Mouse (Mus musculus) heart, embryonic 14.5 days (tissue): ENCODE results near the gene Gbp3. TPM values are rescaled to one million over a fixed set of nuclear protein-coding genes. Genes with fewer than 3 reads are reported as not detected.
"Not testable (repeated sequence)": the region's sequence is repeated elsewhere in the genome, so short reads cannot be mapped to it uniquely, and the experiment has no call there.

Experiments used
- ATAC-seq: fragments of 200-750 bp; cut with Nextera tagmentation; 2 replicates; pipeline ENCODE4 v1.8.0; 2017; ENCODE audit warnings: low read depth, moderate TSS enrichment; ENCODE audit not compliant: insufficient number of reproducible peaks, insufficient read depth, low FRiP score
- H3K27ac ChIP-seq, 2 experiments: fragments of 200-500 bp in 1 of 2; fragments of 300-500 bp in 1 of 2; sonication (generic) in 1 of 2; replicated peaks in 1 of 2; 2 replicates each; pipeline ENCODE4 v1.5.1; 2012 to 2014; ENCODE audit warnings: low read depth in 2 of 2, low read length in 2 of 2, control low read depth in 1 of 2, mild to moderate bottlenecking in 1 of 2, mixed read lengths in 1 of 2; ENCODE audit not compliant: control insufficient read depth in 1 of 2, insufficient read depth in 1 of 2
- H3K27me3 ChIP-seq: fragments of 300-500 bp; sonication (generic); 2 replicates; pipeline ENCODE4 v1.6.1; 2014; ENCODE audit warnings: mild to moderate bottlenecking, low read length, control low read depth; ENCODE audit not compliant: control insufficient read depth, insufficient read depth
- H3K36me3 ChIP-seq: fragments of 300-500 bp; sonication (generic); 2 replicates; pipeline ENCODE4 v1.6.1; 2014; ENCODE audit warnings: mild to moderate bottlenecking, control low read depth, low read length, mixed read lengths; ENCODE audit not compliant: control insufficient read depth, insufficient read depth
- H3K4me1 ChIP-seq, 2 experiments: fragments of 200-500 bp in 1 of 2; fragments of 300-500 bp in 1 of 2; sonication (generic) in 1 of 2; 2 replicates each; pipeline ENCODE4 v1.6.1; 2012 to 2014; ENCODE audit warnings: low read length in 2 of 2, control low read depth in 1 of 2, mixed read lengths in 1 of 2; ENCODE audit not compliant: control insufficient read depth in 2 of 2, insufficient read depth in 2 of 2
- H3K4me2 ChIP-seq: fragments of 300-500 bp; sonication (generic); 2 replicates; pipeline ENCODE4 v1.6.1; 2014; ENCODE audit warnings: mild to moderate bottlenecking, low read length
- H3K4me3 ChIP-seq, 2 experiments: fragments of 200-500 bp in 1 of 2; fragments of 300-500 bp in 1 of 2; sonication (generic) in 1 of 2; 2 replicates each; pipeline ENCODE4 v1.5.1; 2012 to 2014; ENCODE audit warnings: low read length in 2 of 2, mild to moderate bottlenecking in 2 of 2, control low read depth in 1 of 2, low read depth in 1 of 2, moderate library complexity in 1 of 2; ENCODE audit not compliant: control insufficient read depth in 1 of 2, insufficient read depth in 1 of 2
- H3K9ac ChIP-seq: fragments of 300-500 bp; sonication (generic); 2 replicates; pipeline ENCODE4 v1.6.1; 2014; ENCODE audit warnings: mild to moderate bottlenecking, low read length
- H3K9me3 ChIP-seq: fragments of 300-500 bp; sonication (generic); 2 replicates; pipeline ENCODE4 v1.6.1; 2016; ENCODE audit warnings: low read length, control low read depth; ENCODE audit not compliant: control insufficient read depth
- WGBS: fragments of 180-500 bp; shearing (Covaris S2); extraction: QIAGEN DNeasy Blood & Tissue Kit; methylation state at CpG from one replicate; pipeline ENCODE4 v1.1.7; 2014; 5-methylcytosine and 5-hydroxymethylcytosine counted together
- polyA plus RNA-seq: library from polyadenylated mRNA; unstranded; fragments of >200 nt; fragmentation: Nextera tagmentation; extraction: Ambion mirVana; gene quantifications from 2 replicates; pipeline ENCODE4 v1.2.1, GENCODE M21; 2014

The Gbp3 gene
- polyA plus RNA-seq, 1 experiment from 2014 or later: 1.8 TPM

GRCm38 (mm10) chr3:142561045-142561646 lies 1.3 kb downstream of the Gbp3 start:
- no peak overlapping the region for H3K4me2 ChIP-seq
- H3K4me1 ChIP-seq: no peaks in the 10 kb centered on the region
- no peaks in the 10 kb centered on the region for H3K36me3 ChIP-seq
- H3K27me3 ChIP-seq: no peaks in the 10 kb centered on the region
- no peak overlapping the region for H3K9ac ChIP-seq
- no peak overlapping the region for H3K4me3 ChIP-seq
- H3K27ac ChIP-seq: no peak overlapping the region
- no peak for ATAC-seq
- WGBS: 78% methylated on average over 14 of the region's 14 CpGs
- no peaks in the 10 kb centered on the region for H3K9me3 ChIP-seq

- no peaks in the 10 kb centered on the region for H3K4me1 ChIP-seq
- no peak for ATAC-seq
- H3K27ac ChIP-seq: no peak overlapping the region
- H3K9ac ChIP-seq: no peak overlapping the region
- WGBS: 70% methylated on average over 7 of the region's 7 CpGs
- H3K9me3 ChIP-seq: no peaks in the 10 kb centered on the region
- no peaks in the 10 kb centered on the region for H3K36me3 ChIP-seq
- H3K4me2 ChIP-seq: no peak overlapping the region
- H3K4me3 ChIP-seq: no peak overlapping the region
- no peaks in the 10 kb centered on the region for H3K27me3 ChIP-seq
Measured at GRCm38 (mm10) chr3:142561666-142562065, 1.8 kb downstream of the Gbp3 start.

- H3K9ac ChIP-seq, H3K4me3 ChIP-seq, H3K27me3 ChIP-seq, H3K27ac ChIP-seq, H3K4me1 ChIP-seq, H3K36me3 ChIP-seq, H3K9me3 ChIP-seq, H3K4me2 ChIP-seq, ATAC-seq: not testable (repeated sequence)
- 51% methylated on average over 5 of the region's 5 CpGs for WGBS
Measured at GRCm38 (mm10) chr3:142567490-142567889, 7.7 kb downstream of the Gbp3 start.

GRCm38 (mm10) chr3:142570738-142571137 lies 10.9 kb downstream of the Gbp3 start:
- no peaks in the 10 kb centered on the region for H3K36me3 ChIP-seq
- H3K9me3 ChIP-seq: no peaks in the 10 kb centered on the region
- H3K27ac ChIP-seq: no peak overlapping the region
- H3K4me2 ChIP-seq: no peak overlapping the region
- 87% methylated on average over 4 of the region's 4 CpGs for WGBS
- H3K9ac ChIP-seq: no peak overlapping the region
- H3K4me1 ChIP-seq: no peaks in the 10 kb centered on the region
- no peaks in the 10 kb centered on the region for H3K27me3 ChIP-seq
- no peak for ATAC-seq
- no peak overlapping the region for H3K4me3 ChIP-seq

GRCm38 (mm10) chr3:142577108-142577507 lies 17.3 kb downstream of the Gbp3 start:
- no peaks in the 10 kb centered on the region for H3K36me3 ChIP-seq
- H3K9ac ChIP-seq: no peak overlapping the region
- 64% methylated on average over 3 of the region's 3 CpGs for WGBS
- H3K4me1 ChIP-seq: no peaks in the 10 kb centered on the region
- H3K9me3 ChIP-seq: no peaks in the 10 kb centered on the region
- no peak overlapping the region for H3K27ac ChIP-seq
- H3K4me2 ChIP-seq: no peak overlapping the region
- H3K27me3 ChIP-seq: no peaks in the 10 kb centered on the region
- no peak overlapping the region for H3K4me3 ChIP-seq
- no peak for ATAC-seq

- ATAC-seq: no peak
- H3K36me3 ChIP-seq: no peaks in the 10 kb centered on the region
- no peak overlapping the region for H3K4me3 ChIP-seq
- H3K27me3 ChIP-seq: no peaks in the 10 kb centered on the region
- H3K27ac ChIP-seq: no peak overlapping the region
- H3K4me2 ChIP-seq: no peak overlapping the region
- H3K9ac ChIP-seq: no peak overlapping the region
- no peaks in the 10 kb centered on the region for H3K9me3 ChIP-seq
- no peaks in the 10 kb centered on the region for H3K4me1 ChIP-seq
- 70% methylated on average over 4 of the region's 4 CpGs for WGBS
Measured at GRCm38 (mm10) chr3:142578342-142578741, 18.5 kb downstream of the Gbp3 start.

- H3K4me3 ChIP-seq: no peak overlapping the region
- ATAC-seq: no peak
Measured at GRCm38 (mm10) chr3:142583067-142583466, 23.2 kb downstream of the Gbp3 start.

GRCm38 (mm10) chr3:142587386-142587785 lies 27.6 kb downstream of the Gbp3 start:
- Histone ChIP-seq H3K4me2 (no peak overlapping the region), H3K4me3 (no peak overlapping the region), H3K27me3 (no peaks in the 10 kb centered on the region), H3K9ac (no peak overlapping the region), H3K9me3 (no peaks in the 10 kb centered on the region), H3K36me3 (no peaks in the 10 kb centered on the region), H3K27ac (no peak overlapping the region), H3K4me1 (no peaks in the 10 kb centered on the region)
- no peak for ATAC-seq

More at GRCm38 (mm10) chr3:142583067-142583466, 23.2 kb downstream of the Gbp3 start:
- Histone ChIP-seq H3K9me3 (no peaks in the 10 kb centered on the region), H3K27me3 (no peaks in the 10 kb centered on the region), H3K36me3 (no peaks in the 10 kb centered on the region), H3K27ac (no peak overlapping the region), H3K4me1 (no peaks in the 10 kb centered on the region), H3K9ac (no peak overlapping the region), H3K4me2 (no peak overlapping the region)
- 84% methylated on average over 4 of the region's 4 CpGs for WGBS
